Mouse (Mus musculus): ENCODE results near the gene Mbnl1. TPM values are rescaled to one million over a fixed set of nuclear protein-coding genes. Genes with fewer than 3 reads are reported as not detected.

The Mbnl1 gene
- polyA plus RNA-seq, 1 experiment from 2014 or later, result 48.4 TPM

- Histone ChIP-seq H3K36me3 (replicated peaks) (no peaks in the 10 kb centered on the region), H3K4me3 (no peak overlapping the region), H3K4me1 (peaks cover 24% of the 10 kb centered on the region), H3K9me3 (no peaks in the 10 kb centered on the region), H3K27ac (no peak overlapping the region), H3K9ac (no peak overlapping the region), H3K4me2 (no peak overlapping the region), H3K27me3 (replicated peaks) (no peaks in the 10 kb centered on the region)
- WGBS, result 64% methylated on average over 5 of the region's 5 CpGs
- no peak for ATAC-seq (replicated peaks)
Observed at GRCm38 (mm10) chr3:60580699-60581098, 108.1 kb downstream of the Mbnl1 start.

- WGBS, result 70% methylated on average over 3 of the region's 3 CpGs
Observed at GRCm38 (mm10) chr3:60582154-60582553, 109.5 kb downstream of the Mbnl1 start.

DNA sequence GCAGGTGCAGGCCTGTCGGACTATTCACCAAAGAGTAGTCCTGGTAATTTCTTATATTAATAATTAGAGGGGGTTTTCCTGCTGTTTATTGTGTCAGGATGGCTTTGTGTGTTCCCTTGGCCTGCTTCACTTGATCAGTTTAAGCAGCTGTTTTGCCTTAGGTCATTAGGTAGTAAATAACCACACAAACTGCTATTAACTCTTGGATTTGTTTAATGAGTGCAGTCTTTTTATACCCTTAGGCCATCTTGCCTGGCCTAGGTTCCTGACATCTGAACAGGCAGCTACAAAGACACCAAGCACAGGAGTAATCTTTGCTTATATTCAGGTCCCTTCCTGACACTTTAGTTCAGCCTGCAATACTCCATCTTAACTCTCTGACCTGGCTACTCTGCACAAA lies 110.0 kb downstream of the Mbnl1 start:
- H3K27me3 ChIP-seq (replicated peaks), result no peaks in the 10 kb centered on the region
- no peak overlapping the region for H3K9ac ChIP-seq
- H3K36me3 ChIP-seq (replicated peaks), result no peaks in the 10 kb centered on the region
- 62% methylated on average over 1 of the region's 1 CpGs for WGBS
- H3K4me3 ChIP-seq, result no peak overlapping the region
- no peak overlapping the region for H3K4me2 ChIP-seq
- peaks cover 8% of the 10 kb centered on the region for H3K4me1 ChIP-seq
- peak; percentile 33 for ATAC-seq (replicated peaks)
- no peaks in the 10 kb centered on the region for H3K9me3 ChIP-seq
- H3K27ac ChIP-seq, result no peak overlapping the region

More at GRCm38 (mm10) chr3:60582154-60582553, 109.5 kb downstream of the Mbnl1 start:
- ATAC-seq (replicated peaks), result no peak
- no peak overlapping the region for H3K9ac ChIP-seq
- no peaks in the 10 kb centered on the region for H3K36me3 ChIP-seq (replicated peaks)
- no peaks in the 10 kb centered on the region for H3K9me3 ChIP-seq
- H3K27ac ChIP-seq, result no peak overlapping the region
- no peak overlapping the region for H3K4me2 ChIP-seq
- H3K4me3 ChIP-seq, result no peak overlapping the region
- H3K27me3 ChIP-seq (replicated peaks), result no peaks in the 10 kb centered on the region
- H3K4me1 ChIP-seq, result peaks cover 13% of the 10 kb centered on the region

- H3K9ac ChIP-seq, result no peak overlapping the region
- 97% methylated on average over 3 of the region's 3 CpGs for WGBS
- no peak for ATAC-seq (replicated peaks)
- no peaks in the 10 kb centered on the region for H3K36me3 ChIP-seq (replicated peaks)
- H3K27me3 ChIP-seq (replicated peaks), result no peaks in the 10 kb centered on the region
- no peaks in the 10 kb centered on the region for H3K9me3 ChIP-seq
- H3K4me3 ChIP-seq, result no peak overlapping the region
- peaks cover 5% of the 10 kb centered on the region for H3K4me1 ChIP-seq
- no peak overlapping the region for H3K4me2 ChIP-seq
- H3K27ac ChIP-seq, result no peak overlapping the region
Observed at GRCm38 (mm10) chr3:60584704-60585103, 112.1 kb downstream of the Mbnl1 start.

GRCm38 (mm10) chr3:60586046-60586445 lies 113.4 kb downstream of the Mbnl1 start:
- Histone ChIP-seq H3K4me2 (no peak overlapping the region), H3K9me3 (no peaks in the 10 kb centered on the region), H3K4me1 (peaks cover 5% of the 10 kb centered on the region), H3K27me3 (replicated peaks) (no peaks in the 10 kb centered on the region), H3K36me3 (replicated peaks) (no peaks in the 10 kb centered on the region), H3K27ac (no peak overlapping the region), H3K4me3 (no peak overlapping the region), H3K9ac (no peak overlapping the region)
- WGBS, result 88% methylated on average over 3 of the region's 3 CpGs
- no peak for ATAC-seq (replicated peaks)

DNA sequence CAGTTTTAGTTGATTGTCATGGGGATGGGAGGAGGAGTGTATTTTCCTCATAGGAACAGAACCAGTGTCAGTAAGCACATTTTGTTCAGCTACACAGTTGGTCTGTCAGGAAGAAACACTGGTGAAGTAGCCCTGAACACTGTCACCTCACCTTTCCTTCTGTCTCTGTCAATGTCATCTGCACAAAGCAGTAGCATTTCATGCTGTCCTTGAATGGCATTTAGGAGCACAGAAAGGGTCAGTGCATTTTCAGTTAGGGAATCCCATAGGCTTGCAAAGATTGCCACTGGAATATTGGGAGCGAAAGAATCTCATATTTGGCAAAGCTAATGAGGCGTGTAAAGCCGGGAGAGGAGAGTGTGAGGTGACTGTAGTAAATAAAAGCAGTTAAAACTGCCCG lies 114.5 kb downstream of the Mbnl1 start:
- no peaks in the 10 kb centered on the region for H3K36me3 ChIP-seq (replicated peaks)
- H3K4me1 ChIP-seq, result peaks cover 5% of the 10 kb centered on the region
- no peak overlapping the region for H3K4me3 ChIP-seq
- ATAC-seq (replicated peaks), result no peak
- H3K9ac ChIP-seq, result no peak overlapping the region
- H3K9me3 ChIP-seq, result no peaks in the 10 kb centered on the region
- H3K4me2 ChIP-seq, result no peak overlapping the region
- no peak overlapping the region for H3K27ac ChIP-seq
- 70% methylated on average over 4 of the region's 4 CpGs for WGBS
- H3K27me3 ChIP-seq (replicated peaks), result no peaks in the 10 kb centered on the region

GRCm38 (mm10) chr3:60589361-60589760 lies 116.7 kb downstream of the Mbnl1 start:
- no peak overlapping the region for H3K9ac ChIP-seq
- no peaks in the 10 kb centered on the region for H3K4me1 ChIP-seq
- 80% methylated on average over 3 of the region's 3 CpGs for WGBS
- no peaks in the 10 kb centered on the region for H3K36me3 ChIP-seq (replicated peaks)
- no peak overlapping the region for H3K27ac ChIP-seq
- H3K4me2 ChIP-seq, result no peak overlapping the region
- H3K4me3 ChIP-seq, result no peak overlapping the region
- H3K27me3 ChIP-seq (replicated peaks), result no peaks in the 10 kb centered on the region
- no peaks in the 10 kb centered on the region for H3K9me3 ChIP-seq
- ATAC-seq (replicated peaks), result no peak

DNA sequence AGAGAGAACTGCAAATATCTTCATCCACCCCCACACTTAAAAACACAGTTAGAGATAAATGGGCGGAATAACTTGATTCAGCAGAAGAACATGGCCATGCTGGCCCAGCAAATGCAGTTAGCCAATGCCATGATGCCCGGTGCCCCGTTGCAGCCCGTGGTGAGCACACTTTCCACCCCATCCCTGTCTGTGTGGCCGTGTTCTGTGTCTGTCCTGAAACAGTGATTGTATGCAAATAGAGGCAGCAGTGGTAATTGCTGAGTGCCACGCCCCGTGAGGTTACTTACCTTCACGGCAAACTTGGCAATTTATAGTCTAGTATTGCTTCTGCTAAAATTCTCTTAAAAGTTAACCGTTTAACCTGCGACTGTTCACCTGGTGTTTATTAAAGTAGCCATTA lies 123.0 kb downstream of the Mbnl1 start:
- Histone ChIP-seq H3K36me3 (replicated peaks) (no peaks in the 10 kb centered on the region), H3K27me3 (replicated peaks) (no peaks in the 10 kb centered on the region), H3K4me2 (no peak overlapping the region), H3K27ac (no peak overlapping the region), H3K4me1 (no peaks in the 10 kb centered on the region), H3K4me3 (no peak overlapping the region), H3K9ac (no peak overlapping the region), H3K9me3 (no peaks in the 10 kb centered on the region)
- no peak for ATAC-seq (replicated peaks)
- WGBS, result 95% methylated on average over 10 of the region's 10 CpGs

GRCm38 (mm10) chr3:60596985-60597384 lies 124.4 kb downstream of the Mbnl1 start:
- no peak overlapping the region for H3K4me3 ChIP-seq
- no peak overlapping the region for H3K27ac ChIP-seq
- ATAC-seq (replicated peaks), result no peak
- no peaks in the 10 kb centered on the region for H3K9me3 ChIP-seq
- no peak overlapping the region for H3K4me2 ChIP-seq
- H3K27me3 ChIP-seq (replicated peaks), result no peaks in the 10 kb centered on the region
- no peaks in the 10 kb centered on the region for H3K36me3 ChIP-seq (replicated peaks)
- no peak overlapping the region for H3K9ac ChIP-seq
- 74% methylated on average over 4 of the region's 4 CpGs for WGBS
- no peaks in the 10 kb centered on the region for H3K4me1 ChIP-seq

- H3K36me3 ChIP-seq (replicated peaks), result no peaks in the 10 kb centered on the region
- H3K9me3 ChIP-seq, result no peaks in the 10 kb centered on the region
- no peak overlapping the region for H3K9ac ChIP-seq
- H3K4me3 ChIP-seq, result no peak overlapping the region
- no peaks in the 10 kb centered on the region for H3K4me1 ChIP-seq
- WGBS, result 21% methylated on average over 4 of the region's 4 CpGs
- peak; percentile 78 for ATAC-seq (replicated peaks)
- no peak overlapping the region for H3K27ac ChIP-seq
- no peak overlapping the region for H3K4me2 ChIP-seq
- H3K27me3 ChIP-seq (replicated peaks), result no peaks in the 10 kb centered on the region
Observed at GRCm38 (mm10) chr3:60601686-60602085, 129.1 kb downstream of the Mbnl1 start.

DNA sequence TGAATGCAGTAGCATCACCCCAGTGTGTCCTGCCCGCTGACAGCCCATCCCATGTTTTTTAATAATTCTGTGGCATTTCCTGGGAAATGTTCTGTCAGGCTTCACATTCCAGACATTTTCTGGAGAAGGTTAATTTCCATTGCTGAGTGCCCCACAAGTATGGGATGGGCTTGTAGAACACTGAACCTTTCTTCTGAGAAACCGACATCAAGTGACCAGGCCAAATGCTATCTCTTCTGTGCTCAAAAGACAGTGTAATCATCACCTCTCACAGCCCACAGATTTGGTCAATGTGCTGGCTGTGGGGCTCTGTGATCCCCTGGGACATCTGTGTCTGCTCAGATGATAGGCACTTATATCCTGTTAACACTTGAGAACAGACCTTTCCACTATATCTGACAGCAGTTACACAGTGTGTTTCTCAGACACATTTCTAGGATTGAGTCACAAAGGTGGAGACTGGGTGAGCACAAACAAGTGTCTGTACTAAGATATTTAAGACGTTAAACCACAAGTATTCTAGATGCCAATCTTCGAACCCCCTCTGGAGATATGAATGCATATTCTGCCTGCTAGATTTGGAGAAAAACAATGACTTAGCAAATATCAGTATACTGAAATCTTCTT lies 130.4 kb downstream of the Mbnl1 start:
- Histone ChIP-seq H3K4me1 (no peaks in the 10 kb centered on the region), H3K9ac (no peak overlapping the region), H3K9me3 (no peaks in the 10 kb centered on the region), H3K4me3 (no peak overlapping the region), H3K36me3 (replicated peaks) (no peaks in the 10 kb centered on the region), H3K27ac (no peak overlapping the region), H3K4me2 (no peak overlapping the region), H3K27me3 (replicated peaks) (no peaks in the 10 kb centered on the region)
- WGBS, result 86% methylated on average over 4 of the region's 4 CpGs
- no peak for ATAC-seq (replicated peaks)

- 91% methylated on average over 4 of the region's 4 CpGs for whole genome bisulfite sequencing
- no peak overlapping the region for H3K9ac ChIP-seq
Observed at GRCm38 (mm10) chr3:60603637-60604036, 131.0 kb downstream of the Mbnl1 start.

DNA sequence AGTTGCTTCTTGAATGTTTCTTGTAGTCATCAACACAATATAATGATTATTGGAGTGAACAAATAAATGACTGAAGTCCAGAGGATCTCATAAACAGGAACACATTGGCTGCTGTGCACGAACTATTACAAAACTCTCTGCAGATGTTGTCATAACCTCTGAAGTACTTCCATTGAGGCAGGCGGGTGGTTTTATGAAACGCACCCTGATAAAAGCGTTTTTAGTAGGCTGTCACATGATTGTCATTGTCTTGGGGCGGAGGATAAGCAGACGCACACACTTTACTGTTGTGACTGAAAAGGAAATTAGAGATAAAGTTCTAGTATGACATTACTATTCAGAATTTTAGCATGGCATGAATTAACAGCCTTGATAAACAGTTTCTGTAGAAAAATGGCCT lies 131.6 kb downstream of the Mbnl1 start:
- no peak overlapping the region for H3K9ac ChIP-seq
- no peaks in the 10 kb centered on the region for H3K9me3 ChIP-seq
- H3K36me3 ChIP-seq (replicated peaks), result no peaks in the 10 kb centered on the region
- H3K4me3 ChIP-seq, result no peak overlapping the region
- no peak for ATAC-seq (replicated peaks)
- H3K27me3 ChIP-seq (replicated peaks), result no peaks in the 10 kb centered on the region
- H3K4me2 ChIP-seq, result no peak overlapping the region
- WGBS, result 93% methylated on average over 6 of the region's 6 CpGs
- no peak overlapping the region for H3K27ac ChIP-seq
- H3K4me1 ChIP-seq, result no peaks in the 10 kb centered on the region

More at GRCm38 (mm10) chr3:60603637-60604036, 131.0 kb downstream of the Mbnl1 start:
- H3K9me3 ChIP-seq, result no peaks in the 10 kb centered on the region
- H3K4me3 ChIP-seq, result no peak overlapping the region
- no peak overlapping the region for H3K27ac ChIP-seq
- no peaks in the 10 kb centered on the region for H3K27me3 ChIP-seq (replicated peaks)
- no peak overlapping the region for H3K4me2 ChIP-seq
- H3K4me1 ChIP-seq, result no peaks in the 10 kb centered on the region
- H3K36me3 ChIP-seq (replicated peaks), result no peaks in the 10 kb centered on the region
- ATAC-seq (replicated peaks), result no peak
